Mouse (Mus musculus): Measurements from ENCODE around the gene Plxna2.

Gene Plxna2

GRCm38 (mm10) chr1:194622677-194623076 is 4.7 kb downstream of the Plxna2 start:
- no peak for DNase-seq (ENCODE audit: low spot score in 2 of 2)

DNA sequence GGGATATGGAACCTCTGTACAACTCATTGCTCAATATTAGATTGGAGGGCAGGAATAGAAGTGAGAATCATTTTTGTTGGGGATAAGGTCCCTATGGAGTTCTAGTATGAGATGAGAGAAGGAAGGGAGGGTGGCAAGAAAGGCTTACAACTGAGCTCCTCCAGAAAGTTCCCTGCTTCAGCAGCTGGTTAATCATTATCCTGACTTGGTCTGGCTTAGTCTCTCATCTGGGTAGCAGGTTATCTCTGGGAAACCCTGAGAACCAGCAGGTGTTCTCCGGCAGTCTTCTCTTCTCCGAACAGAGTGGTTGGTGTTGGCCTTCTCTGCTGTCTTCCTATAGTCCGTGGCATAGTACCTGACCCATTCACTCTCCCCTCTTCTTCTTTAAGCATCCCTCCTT is 5.6 kb downstream of the Plxna2 start:
- no peak for DNase-seq (ENCODE audit: low spot score in 2 of 2)

- peak in 1 of 2 experiments; percentile 32 for DNase-seq (ENCODE audit: low spot score in 2 of 2)
Measured at GRCm38 (mm10) chr1:194624411-194624810, 6.4 kb downstream of the Plxna2 start.

GRCm38 (mm10) chr1:194624973-194625372 is 7.0 kb downstream of the Plxna2 start:
- DNase-seq (ENCODE audit: low spot score in 2 of 2) = no peak

- no peak for DNase-seq (ENCODE audit: low spot score in 2 of 2)
Measured at GRCm38 (mm10) chr1:194626109-194626508, 8.1 kb downstream of the Plxna2 start.

- DNase-seq (ENCODE audit: low spot score in 2 of 2) = no peak
Measured at GRCm38 (mm10) chr1:194627286-194627685, 9.3 kb downstream of the Plxna2 start.

DNA sequence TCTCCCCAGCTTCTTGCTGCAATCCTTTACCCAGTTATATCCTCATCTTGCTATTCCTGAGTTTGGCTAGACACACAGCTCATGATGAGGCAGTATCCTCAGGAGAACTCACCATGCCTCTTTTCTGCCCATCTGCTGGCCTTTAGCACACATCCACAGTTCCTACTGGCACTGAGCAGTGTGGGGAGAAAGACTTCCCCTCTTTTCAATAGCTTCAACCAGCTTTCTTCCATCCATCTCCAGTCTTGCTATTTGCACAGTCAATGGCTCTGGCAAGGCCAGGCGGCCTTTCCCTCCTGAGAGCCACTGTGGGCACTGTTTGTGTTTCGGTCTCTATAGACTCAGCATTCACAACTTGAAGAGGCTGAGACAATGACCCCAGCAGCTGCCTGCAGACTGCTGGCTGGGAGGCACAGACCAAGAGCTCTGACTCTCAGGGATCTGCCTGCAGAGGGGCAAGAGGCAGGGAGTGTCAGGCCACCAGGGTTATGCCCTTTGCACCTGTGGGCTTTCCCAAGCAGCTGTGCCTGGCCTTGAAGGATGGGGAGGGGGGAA is 11.2 kb downstream of the Plxna2 start:
- DNase-seq (ENCODE audit: low spot score in 2 of 2) = peak in 1 of 2 experiments; percentile 15

DNA sequence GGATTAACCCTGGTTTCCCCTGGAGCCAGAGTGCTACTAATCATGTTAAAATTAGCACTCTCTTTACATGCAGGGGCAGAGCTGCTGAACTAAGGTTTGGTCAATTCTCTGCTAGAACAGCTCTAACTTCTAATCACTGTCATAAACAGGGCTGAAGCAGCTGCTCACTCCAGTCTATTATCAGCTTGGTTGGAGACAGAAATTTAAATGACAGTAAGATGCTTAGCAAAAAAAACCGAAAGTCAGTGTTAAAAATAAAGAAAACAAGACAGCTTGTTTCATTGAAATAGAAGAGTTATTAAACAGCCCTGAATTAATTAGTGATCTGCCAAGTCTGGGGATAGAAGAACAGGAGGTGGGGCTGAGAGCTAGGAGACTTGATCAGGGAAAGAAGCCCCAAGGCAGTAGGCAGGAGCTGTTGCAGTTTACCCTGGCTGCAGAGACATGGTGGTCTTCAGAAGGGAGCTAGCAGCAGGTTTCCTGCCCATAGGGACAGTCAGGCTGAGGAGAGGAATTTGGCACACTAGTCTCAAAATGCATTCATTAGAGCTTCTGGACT is 12.6 kb downstream of the Plxna2 start:
- no peak for DNase-seq (ENCODE audit: low spot score in 2 of 2)

DNA sequence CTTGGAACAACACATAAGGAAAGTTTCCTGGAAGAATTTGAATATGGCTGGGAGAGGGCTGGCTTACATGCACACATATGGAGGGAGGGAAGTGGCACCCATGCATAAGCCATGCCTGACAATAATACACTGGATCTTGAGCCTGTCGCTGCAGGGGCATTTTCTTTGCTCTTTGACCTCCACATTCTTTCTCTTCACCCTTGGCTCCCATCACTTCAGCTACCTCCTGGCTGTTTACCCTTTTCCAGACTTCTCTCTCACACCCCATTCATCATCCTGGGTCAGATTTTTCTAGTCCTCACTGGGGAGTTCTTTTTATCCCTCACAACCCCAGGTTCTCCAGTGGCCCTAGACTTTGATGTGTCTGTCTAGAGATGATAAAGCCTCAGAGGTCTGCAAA is 13.6 kb downstream of the Plxna2 start:
- no peak for DNase-seq (ENCODE audit: low spot score in 2 of 2)

- DNase-seq (ENCODE audit: low spot score in 2 of 2) = no peak
Measured at GRCm38 (mm10) chr1:194632029-194632428, 14.0 kb downstream of the Plxna2 start.

DNA sequence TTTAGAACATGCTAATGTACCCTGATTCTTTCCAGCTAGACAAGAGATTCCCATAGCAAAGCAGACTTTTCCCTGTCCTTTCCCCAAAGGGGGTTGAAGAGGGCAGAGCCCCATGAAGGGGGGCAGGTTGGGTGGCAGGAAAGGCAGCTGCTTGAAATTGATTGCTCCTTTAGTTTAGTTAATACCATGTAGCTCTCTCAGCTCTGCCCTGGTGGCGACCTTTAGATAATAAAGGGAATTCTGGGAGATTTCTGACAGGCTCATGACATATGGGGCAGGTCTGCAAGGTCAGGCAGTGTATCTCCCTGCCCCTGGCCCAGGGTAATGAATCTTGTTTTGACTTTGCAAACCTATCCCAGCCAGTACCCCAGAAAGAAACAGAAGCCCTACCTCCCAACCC is 17.4 kb downstream of the Plxna2 start:
- no peak for DNase-seq (ENCODE audit: low spot score in 2 of 2)

DNA sequence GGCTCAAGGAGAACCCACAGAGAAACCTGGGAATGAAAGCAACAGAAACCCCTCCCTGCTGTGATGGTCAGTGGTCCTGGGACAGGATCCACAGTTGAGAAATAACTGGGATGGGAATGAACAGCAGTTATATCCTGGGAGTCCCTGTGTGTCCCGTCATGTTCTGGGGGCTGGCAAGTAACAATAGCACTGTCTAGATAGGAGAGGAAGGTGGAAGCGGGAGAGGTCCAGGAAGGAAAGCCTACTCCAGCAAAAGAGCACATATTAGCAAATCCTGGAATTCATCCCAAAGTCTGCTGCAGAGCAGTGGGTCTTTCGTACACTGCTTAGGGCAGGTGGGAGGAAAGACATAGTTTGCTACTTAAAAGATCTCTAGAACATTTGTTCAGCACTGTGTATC is 17.9 kb downstream of the Plxna2 start:
- DNase-seq (ENCODE audit: low spot score in 2 of 2) = no peak

GRCm38 (mm10) chr1:194637391-194638304 is 19.6 kb downstream of the Plxna2 start:
- DNase-seq (ENCODE audit: low spot score in 2 of 2) = no peak

GRCm38 (mm10) chr1:194641601-194642301 is 23.7 kb downstream of the Plxna2 start:
- DNase-seq (ENCODE audit: low spot score in 2 of 2) = no peak

DNA sequence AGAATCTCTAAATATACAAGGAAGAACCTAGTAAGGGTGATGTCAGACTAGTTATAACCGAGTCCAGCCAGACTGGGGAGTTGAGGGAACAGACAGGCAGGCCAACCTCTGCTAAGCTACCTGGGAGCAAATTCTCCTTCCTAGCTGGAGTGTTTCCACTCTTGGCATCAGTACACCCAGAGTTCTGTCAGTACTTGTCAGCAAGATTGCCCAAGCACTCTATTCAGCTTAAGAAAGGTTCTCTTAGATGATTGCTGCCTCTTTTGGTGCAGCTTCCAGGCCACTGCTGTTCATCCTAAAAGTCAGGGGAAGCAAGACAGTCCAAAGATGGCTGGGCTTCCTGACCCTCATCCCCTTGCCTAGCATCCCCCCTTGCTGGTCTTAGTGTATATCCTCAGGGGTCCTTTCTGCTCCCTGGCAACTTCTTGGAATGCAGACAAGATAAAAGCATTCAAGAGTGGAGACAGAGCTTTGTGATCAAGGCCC is 24.3 kb downstream of the Plxna2 start:
- DNase-seq (ENCODE audit: low spot score in 2 of 2) = no peak

DNA sequence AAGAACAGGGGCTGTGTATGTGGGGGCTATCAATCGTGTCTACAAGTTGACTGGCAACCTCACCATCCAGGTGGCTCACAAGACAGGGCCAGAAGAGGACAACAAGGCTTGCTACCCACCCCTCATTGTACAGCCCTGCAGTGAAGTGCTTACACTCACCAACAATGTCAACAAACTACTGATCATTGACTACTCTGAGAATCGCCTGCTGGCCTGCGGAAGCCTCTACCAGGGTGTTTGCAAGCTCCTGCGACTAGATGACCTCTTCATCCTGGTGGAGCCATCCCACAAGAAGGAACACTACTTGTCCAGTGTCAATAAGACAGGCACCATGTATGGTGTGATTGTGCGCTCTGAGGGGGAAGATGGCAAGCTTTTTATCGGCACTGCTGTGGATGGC is 25.9 kb downstream of the Plxna2 start:
- DNase-seq (ENCODE audit: low spot score in 2 of 2) = no peak

DNA sequence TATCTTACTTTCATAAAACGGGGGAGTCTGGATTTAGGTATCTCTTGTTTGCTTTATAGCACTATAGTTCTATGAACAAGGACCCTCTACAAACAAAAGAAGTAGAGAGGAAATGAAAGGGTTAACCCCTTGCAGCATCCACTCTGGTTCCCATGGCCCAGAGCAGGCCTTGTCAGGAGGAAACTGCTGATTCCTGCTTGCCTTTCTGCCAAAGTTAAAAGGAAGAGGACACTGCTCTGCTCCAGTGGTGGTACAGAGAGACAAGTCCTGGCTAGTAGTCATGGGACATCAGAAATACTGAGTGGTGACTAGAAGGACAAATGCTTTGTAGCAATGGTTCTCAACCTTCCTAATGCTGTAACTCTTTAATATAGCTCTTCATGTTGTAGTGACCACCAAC is 27.9 kb downstream of the Plxna2 start:
- no peak for DNase-seq (ENCODE audit: low spot score in 2 of 2)

DNA sequence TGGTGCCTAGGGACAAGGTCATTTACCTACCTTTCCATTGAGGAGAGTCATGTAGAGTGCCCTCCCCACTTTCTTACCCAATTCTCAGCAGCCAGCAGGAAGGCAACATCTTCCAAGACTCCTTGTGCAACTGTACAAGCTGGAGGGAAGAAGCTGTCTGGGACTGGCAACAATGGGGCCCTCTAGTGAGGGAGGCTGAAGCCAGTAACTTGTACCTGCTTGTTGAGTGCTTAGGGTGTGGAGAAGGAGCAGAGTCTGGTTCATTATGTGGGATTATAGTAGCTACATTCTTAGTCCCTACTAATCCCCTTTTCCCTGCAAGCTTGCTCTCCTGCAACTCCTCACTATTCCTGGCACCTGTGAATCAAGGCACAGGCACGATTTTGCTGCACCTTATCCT is 32.1 kb downstream of the Plxna2 start:
- DNase-seq (ENCODE audit: low spot score in 2 of 2) = no peak

GRCm38 (mm10) chr1:194650566-194650965 is 32.5 kb downstream of the Plxna2 start:
- no peak for DNase-seq (ENCODE audit: low spot score in 2 of 2)

DNA sequence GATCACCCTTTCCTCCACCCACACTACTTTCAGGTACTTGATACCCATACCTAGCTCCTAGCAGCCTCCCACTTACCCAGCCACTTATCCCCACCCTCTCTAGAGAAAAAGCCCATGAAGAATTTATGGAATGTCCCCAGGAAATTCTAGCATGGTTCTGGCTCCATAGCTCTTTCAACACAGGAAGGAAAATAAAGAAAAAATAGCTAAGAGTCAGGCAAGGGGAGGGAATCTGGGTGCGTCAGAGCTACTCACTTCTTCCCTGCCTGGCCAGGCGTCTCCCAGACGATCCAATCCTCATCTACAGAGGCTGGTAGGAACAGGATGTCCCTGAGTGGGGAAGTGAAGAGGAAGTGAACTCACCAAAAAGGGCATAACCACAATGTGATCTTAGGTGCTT is 34.0 kb downstream of the Plxna2 start:
- DNase-seq (ENCODE audit: low spot score in 2 of 2) = no peak

- no peak for DNase-seq (ENCODE audit: low spot score in 2 of 2)
Measured at GRCm38 (mm10) chr1:194658459-194659160, 40.6 kb downstream of the Plxna2 start.

Data from frontal cortex, postnatal 14 days (tissue).